Comparison of ENCODE assay signal across 29 mouse cellular contexts in genomic region chr16:18948941-18949340, GRCm38 (mm10).
"Had no signal": no experiment of that assay in that cellular context is flagged by ENCODE, and none has a peak within 500 bp of the region (broad histone marks: within the 10 kb centered on the region; RNA-seq: fewer than 3 reads in every experiment).

No protein-coding gene starts in this region.

- DNase-seq: left cerebral cortex, postnatal 4 days; liver; liver, embryonic 13.5 days; liver, postnatal 0 days; lung, adult 18-20 months; lung, adult 2 months; lung, embryonic 14.5 days; lung, postnatal 10 days; lung, postnatal 14 days; lung, postnatal 36 days; lung, postnatal 4 days; midbrain, embryonic 14.5 days had no signal

- H3K4me2 ChIP-seq: limb, embryonic 12.5 days; limb, embryonic 13.5 days; limb, embryonic 15.5 days; liver, embryonic 11.5 days; liver, embryonic 12.5 days; liver, embryonic 13.5 days; liver, embryonic 15.5 days; lung, embryonic 14.5 days; lung, embryonic 15.5 days; midbrain, embryonic 12.5 days; midbrain, embryonic 13.5 days; midbrain, embryonic 15.5 days had no signal

- H3K27ac ChIP-seq: left cerebral cortex, adult 2 months; limb, embryonic 12.5 days; limb, embryonic 13.5 days; limb, embryonic 15.5 days; liver, embryonic 12.5 days; liver, embryonic 13.5 days; liver, embryonic 14.5 days; liver, embryonic 15.5 days; lung, embryonic 15.5 days; macrophage; midbrain, embryonic 10.5 days; midbrain, embryonic 12.5 days; midbrain, embryonic 13.5 days; midbrain, embryonic 15.5 days had no signal

- H3K4me3 ChIP-seq: left cerebral cortex, adult 2 months; limb, embryonic 12.5 days; limb, embryonic 13.5 days; limb, embryonic 15.5 days; liver, embryonic 12.5 days; liver, embryonic 13.5 days; liver, embryonic 15.5 days; lung, embryonic 15.5 days; megakaryocyte, embryonic 14.5 days; midbrain, embryonic 10.5 days; midbrain, embryonic 12.5 days; midbrain, embryonic 13.5 days; midbrain, embryonic 15.5 days; myocyte had no signal

- H3K4me1 ChIP-seq: limb, embryonic 12.5 days; limb, embryonic 13.5 days; limb, embryonic 15.5 days; liver, embryonic 12.5 days; liver, embryonic 13.5 days; liver, embryonic 15.5 days; lung, embryonic 15.5 days; midbrain, embryonic 10.5 days; midbrain, embryonic 12.5 days; midbrain, embryonic 13.5 days; midbrain, embryonic 15.5 days had no signal

- ATAC-seq: liver, embryonic 12.5 days; liver, postnatal 0 days; lung, postnatal 0 days; midbrain, embryonic 13.5 days; midbrain, embryonic 15.5 days had no signal

- H3K9me3 ChIP-seq: limb, embryonic 12.5 days; limb, embryonic 13.5 days; limb, embryonic 15.5 days; liver, embryonic 12.5 days; liver, embryonic 13.5 days; liver, embryonic 15.5 days; lung, embryonic 15.5 days; megakaryocyte, embryonic 14.5 days; midbrain, embryonic 10.5 days; midbrain, embryonic 12.5 days; midbrain, embryonic 13.5 days; midbrain, embryonic 15.5 days had no signal

- H3K27me3 ChIP-seq: limb, embryonic 12.5 days; limb, embryonic 13.5 days; limb, embryonic 15.5 days; liver, embryonic 12.5 days; liver, embryonic 13.5 days; liver, embryonic 15.5 days; lung, embryonic 15.5 days; megakaryocyte, embryonic 14.5 days; midbrain, embryonic 12.5 days; midbrain, embryonic 13.5 days; midbrain, embryonic 15.5 days had no signal

- H3K9ac ChIP-seq: limb, embryonic 12.5 days; limb, embryonic 13.5 days; limb, embryonic 15.5 days; liver, embryonic 12.5 days; liver, embryonic 13.5 days; liver, embryonic 14.5 days; liver, embryonic 15.5 days; liver, postnatal 0 days; lung, embryonic 14.5 days; lung, embryonic 15.5 days; midbrain, embryonic 12.5 days; midbrain, embryonic 13.5 days; midbrain, embryonic 15.5 days had no signal
